Mouse (Mus musculus): Measurements from ENCODE around the gene Zfp467. TPM values are rescaled to one million over a fixed set of nuclear protein-coding genes. Genes with fewer than 3 reads are reported as not detected.

Zfp467 gene
- 31.5 and 34.6 TPM in 2 replicates for polyA plus RNA-seq (2015; fragmentation: Nextera tagmentation; extraction: Ambion mirVana)

GRCm38 (mm10) chr6:48445181-48446101 is at the start of gene Zfp467:
Gene Zfp467 (minus strand): TSS chr6:48445825.
- H3K4me1 ChIP-seq (ENCODE audit: insufficient read depth, low read depth, low read length): peaks cover 5% of the 10 kb centered on the region; the same call in 1 of the 2 replicates
- no peaks in the 10 kb centered on the region for H3K27me3 ChIP-seq (replicated peaks; ENCODE audit: insufficient read depth, low read length)
- H3K27ac ChIP-seq (ENCODE audit: low read length): peak within 1 kb of the TSS; percentile 90
- H3K4me2 ChIP-seq (replicated peaks; ENCODE audit: low read depth, low read length): peak within 1 kb of the TSS; percentile 82
- no peaks in the 10 kb centered on the region for H3K9me3 ChIP-seq (ENCODE audit: low read length)
- peak; percentile 46 for ATAC-seq
- 3% methylated on average over 64 of the region's 65 CpGs for WGBS
- peak within 1 kb of the TSS; percentile 69 for H3K9ac ChIP-seq (replicated peaks; ENCODE audit: low read depth)
- no peak for TF ChIP-seq EP300 (IDR thresholded peaks at IDR 0.05)
- H3K36me3 ChIP-seq (ENCODE audit: insufficient read depth, low read length): peaks cover 18% of the 10 kb centered on the region; the same call in 1 of the 2 replicates
- peak; percentile 84 for DNase-seq (ENCODE audit: low spot score)
- peak within 1 kb of the TSS; percentile 61 for H3K4me3 ChIP-seq (ENCODE audit: low read depth, low read length)

GRCm38 (mm10) chr6:48493136-48493730 is 47.6 kb upstream of the Zfp467 start:
- Histone ChIP-seq H3K4me1 (ENCODE audit: insufficient read depth, low read depth, low read length) (no peaks in the 10 kb centered on the region), H3K9me3 (ENCODE audit: low read length) (no peaks in the 10 kb centered on the region), H3K9ac (replicated peaks; ENCODE audit: low read depth) (no peak overlapping the region), H3K27me3 (replicated peaks; ENCODE audit: insufficient read depth, low read length) (no peaks in the 10 kb centered on the region), H3K4me3 (ENCODE audit: low read depth, low read length) (no peak overlapping the region), H3K36me3 (ENCODE audit: insufficient read depth, low read length) (no peaks in the 10 kb centered on the region), H3K27ac (ENCODE audit: low read length) (no peak overlapping the region), H3K4me2 (replicated peaks; ENCODE audit: low read depth, low read length) (no peak overlapping the region)
- ATAC-seq (no peak), DNase-seq (ENCODE audit: low spot score) (no peak)
- 47% methylated on average over 8 of the region's 8 CpGs for WGBS
- TF ChIP-seq CTCF (IDR thresholded peaks at IDR 0.05) (no peak), EP300 (IDR thresholded peaks at IDR 0.05) (no peak)

GRCm38 (mm10) chr6:48491361-48491760 is 45.7 kb upstream of the Zfp467 start:
- H3K27me3 ChIP-seq (replicated peaks; ENCODE audit: insufficient read depth, low read length): no peaks in the 10 kb centered on the region
- 52% methylated on average over 9 of the region's 9 CpGs for WGBS
- TF ChIP-seq CTCF (IDR thresholded peaks at IDR 0.05): no peak
- TF ChIP-seq EP300 (IDR thresholded peaks at IDR 0.05): no peak
- H3K9ac ChIP-seq (replicated peaks; ENCODE audit: low read depth): no peak overlapping the region
- H3K27ac ChIP-seq (ENCODE audit: low read length): no peak overlapping the region
- no peak overlapping the region for H3K4me3 ChIP-seq (ENCODE audit: low read depth, low read length)
- no peaks in the 10 kb centered on the region for H3K36me3 ChIP-seq (ENCODE audit: insufficient read depth, low read length)
- H3K9me3 ChIP-seq (ENCODE audit: low read length): no peaks in the 10 kb centered on the region
- ATAC-seq (peak; percentile 71), DNase-seq (ENCODE audit: low spot score) (peak; percentile 41)
- no peaks in the 10 kb centered on the region for H3K4me1 ChIP-seq (ENCODE audit: insufficient read depth, low read depth, low read length)
- H3K4me2 ChIP-seq (replicated peaks; ENCODE audit: low read depth, low read length): no peak overlapping the region

GRCm38 (mm10) chr6:48489741-48490140 is 44.1 kb upstream of the Zfp467 start:
- Histone ChIP-seq H3K4me2 (replicated peaks; ENCODE audit: low read depth, low read length) (no peak overlapping the region), H3K9ac (replicated peaks; ENCODE audit: low read depth) (no peak overlapping the region), H3K36me3 (ENCODE audit: insufficient read depth, low read length) (no peaks in the 10 kb centered on the region), H3K27me3 (replicated peaks; ENCODE audit: insufficient read depth, low read length) (no peaks in the 10 kb centered on the region), H3K27ac (ENCODE audit: low read length) (no peak overlapping the region), H3K4me3 (ENCODE audit: low read depth, low read length) (no peak overlapping the region), H3K4me1 (ENCODE audit: insufficient read depth, low read depth, low read length) (no peaks in the 10 kb centered on the region), H3K9me3 (ENCODE audit: low read length) (no peaks in the 10 kb centered on the region)
- WGBS: 89% methylated on average over 3 of the region's 3 CpGs
- no peak for DNase-seq (ENCODE audit: low spot score)
- ATAC-seq: no peak
- TF ChIP-seq EP300 (IDR thresholded peaks at IDR 0.05): no peak
- TF ChIP-seq CTCF (IDR thresholded peaks at IDR 0.05): no peak

- H3K4me1 ChIP-seq (ENCODE audit: insufficient read depth, low read depth, low read length): no peaks in the 10 kb centered on the region
- no peaks in the 10 kb centered on the region for H3K9me3 ChIP-seq (ENCODE audit: low read length)
- no peak overlapping the region for H3K4me3 ChIP-seq (ENCODE audit: low read depth, low read length)
- 10% methylated on average over 16 of the region's 25 CpGs for WGBS
- no peaks in the 10 kb centered on the region for H3K36me3 ChIP-seq (ENCODE audit: insufficient read depth, low read length)
- no peak overlapping the region for H3K27ac ChIP-seq (ENCODE audit: low read length)
- ATAC-seq (peak; percentile 46), DNase-seq (ENCODE audit: low spot score) (peak; percentile 15)
- TF ChIP-seq CTCF (IDR thresholded peaks at IDR 0.05) (peak; percentile 32), EP300 (IDR thresholded peaks at IDR 0.05) (no peak)
- no peaks in the 10 kb centered on the region for H3K27me3 ChIP-seq (replicated peaks; ENCODE audit: insufficient read depth, low read length)
- no peak overlapping the region for H3K9ac ChIP-seq (replicated peaks; ENCODE audit: low read depth)
- H3K4me2 ChIP-seq (replicated peaks; ENCODE audit: low read depth, low read length): peak overlapping the region; percentile 27; the same call in 1 of the 2 replicates
Observed at GRCm38 (mm10) chr6:48487747-48488725, 42.4 kb upstream of the Zfp467 start.

All from lung, postnatal 0 days (tissue).